Mouse (Mus musculus) lung, embryonic 14.5 days (tissue): ENCODE measurements around the gene Sem1. TPM values are rescaled to one million over a fixed set of nuclear protein-coding genes. Genes with fewer than 3 reads are reported as not detected.

Experiments used
- ATAC-seq: fragments of 200-750 bp; cut with Nextera tagmentation; 2 replicates; pipeline ENCODE4 v1.8.0; 2017; ENCODE audit warnings: mild to moderate bottlenecking, moderate TSS enrichment, moderate library complexity; ENCODE audit not compliant: insufficient read depth
- DNase-seq: peaks from one replicate; pipeline ENCODE4 v3.0.0-alpha.2; 2015
- H3K27ac ChIP-seq: fragments of 300-500 bp; sonication (generic); 2 replicates; pipeline ENCODE4 v1.5.1; 2014; ENCODE audit warnings: low read depth, mild to moderate bottlenecking, moderate library complexity
- H3K27me3 ChIP-seq: fragments of 300-500 bp; sonication (generic); 2 replicates; pipeline ENCODE4 v1.6.1; 2014; ENCODE audit warnings: low read length, control low read depth; ENCODE audit not compliant: insufficient read depth
- H3K36me3 ChIP-seq: fragments of 300-500 bp; sonication (generic); 2 replicates; pipeline ENCODE4 v1.6.1; 2014; ENCODE audit warnings: control low read depth; ENCODE audit not compliant: insufficient read depth
- H3K4me1 ChIP-seq: fragments of 300-500 bp; sonication (generic); 2 replicates; pipeline ENCODE4 v1.6.1; 2014; ENCODE audit warnings: antibody characterized with exemption, control low read depth; ENCODE audit not compliant: insufficient read depth
- H3K4me2 ChIP-seq: fragments of 300-500 bp; sonication (generic); 2 replicates; pipeline ENCODE4 v1.6.1; 2014; ENCODE audit warnings: mild to moderate bottlenecking
- H3K4me3 ChIP-seq: fragments of 300-500 bp; sonication (generic); 2 replicates; pipeline ENCODE4 v1.5.1; 2014; ENCODE audit warnings: low read depth, low read length
- H3K9ac ChIP-seq: fragments of 300-500 bp; sonication (generic); 2 replicates; pipeline ENCODE4 v1.6.1; 2014
- H3K9me3 ChIP-seq: fragments of 300-500 bp; sonication (generic); 2 replicates; pipeline ENCODE4 v1.6.1; 2016; ENCODE audit warnings: low read depth, low read length, control low read depth
- CTCF ChIP-seq: IDR thresholded peaks from 2 replicates; pipeline ENCODE4 v1.5.1; 2016; ENCODE audit warnings: antibody characterized with exemption, low read depth
- WGBS: fragments of 180-500 bp; shearing (Covaris S2); extraction: QIAGEN DNeasy Blood & Tissue Kit; methylation state at CpG from one replicate; pipeline ENCODE4 v1.1.7; 2014; 5-methylcytosine and 5-hydroxymethylcytosine counted together
- polyA plus RNA-seq: library from polyadenylated mRNA; unstranded; fragments of >200 nt; fragmentation: Nextera tagmentation; extraction: Ambion mirVana; gene quantifications from 2 replicates; pipeline ENCODE4 v1.2.1, GENCODE M21; 2014

Gene Sem1
- polyA plus RNA-seq, 1 experiment from 2014 or later = 263 TPM

DNA sequence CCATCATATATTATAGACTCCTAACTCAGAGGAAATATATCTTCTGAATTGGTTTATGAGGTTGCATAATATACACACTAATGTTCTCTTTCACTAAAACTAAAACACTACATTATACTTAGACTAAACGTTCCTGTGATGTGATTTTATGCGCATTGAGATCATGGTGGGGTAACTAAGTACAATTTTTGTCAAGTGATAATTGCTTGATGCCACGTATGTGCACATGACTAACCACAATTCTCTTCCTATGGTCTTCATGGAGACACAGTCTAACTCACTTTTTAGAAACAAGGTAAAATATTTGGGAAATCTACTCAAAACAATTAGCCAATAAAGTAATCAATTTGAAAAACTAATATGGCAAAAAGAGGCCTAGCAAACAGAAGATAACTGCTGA is 1.2 kb downstream of the Sem1 start:
- H3K4me3 ChIP-seq = peak overlapping the region; percentile 93
- H3K4me2 ChIP-seq = peak overlapping the region; percentile 77
- no peaks in the 10 kb centered on the region for H3K36me3 ChIP-seq
- DNase-seq (no peak), ATAC-seq (no peak)
- WGBS = 61% methylated on average over 3 of the region's 3 CpGs
- TF ChIP-seq CTCF = no peak
- H3K27ac ChIP-seq = no peak overlapping the region; the same call in 1 of the 2 replicates
- H3K9me3 ChIP-seq = no peaks in the 10 kb centered on the region
- H3K4me1 ChIP-seq = no peaks in the 10 kb centered on the region
- H3K27me3 ChIP-seq = no peaks in the 10 kb centered on the region
- H3K9ac ChIP-seq = peak overlapping the region; percentile 99

DNA sequence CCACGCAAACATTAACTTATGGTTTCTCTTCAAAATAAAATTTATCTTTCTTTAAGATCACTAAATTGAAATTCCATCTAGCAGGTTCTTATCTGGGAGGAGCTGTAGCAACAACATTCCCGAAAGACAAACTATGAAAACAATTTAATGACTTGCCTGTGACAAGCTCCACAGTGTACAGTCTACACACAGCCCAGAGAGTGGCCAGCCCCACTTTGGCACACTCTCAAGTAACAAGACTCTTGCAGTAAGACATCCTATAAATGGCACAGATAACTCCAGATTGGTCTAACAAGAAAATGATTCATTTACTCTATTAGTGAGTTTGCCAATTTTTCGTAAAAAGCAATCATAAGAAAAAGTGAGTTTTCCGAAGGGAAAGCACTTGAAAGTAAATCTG is 2.7 kb downstream of the Sem1 start:
- DNase-seq (peak; percentile 80), ATAC-seq (peak; percentile 68; the same call in 1 of the 2 replicates)
- H3K27me3 ChIP-seq = no peaks in the 10 kb centered on the region
- no peak for TF ChIP-seq CTCF
- no peak overlapping the region for H3K4me3 ChIP-seq
- no peaks in the 10 kb centered on the region for H3K36me3 ChIP-seq
- no peak overlapping the region for H3K9ac ChIP-seq
- no peak overlapping the region for H3K4me2 ChIP-seq
- no peak overlapping the region for H3K27ac ChIP-seq
- H3K9me3 ChIP-seq = no peaks in the 10 kb centered on the region
- 48% methylated on average over 4 of the region's 4 CpGs for WGBS
- H3K4me1 ChIP-seq = 0 out of 2 replicates have a peak, but pooled peaks cover 3% of the 10 kb centered on the region

GRCm38 (mm10) chr6:6568436-6568835 is 10.0 kb downstream of the Sem1 start:
- Histone ChIP-seq H3K4me3 (no peak overlapping the region), H3K4me1 (0 out of 2 replicates have a peak, but pooled peaks cover 3% of the 10 kb centered on the region), H3K36me3 (no peaks in the 10 kb centered on the region), H3K9ac (no peak overlapping the region), H3K9me3 (no peaks in the 10 kb centered on the region), H3K4me2 (no peak overlapping the region), H3K27me3 (no peaks in the 10 kb centered on the region), H3K27ac (no peak overlapping the region)
- TF ChIP-seq CTCF = no peak
- 89% methylated on average over 3 of the region's 3 CpGs for WGBS
- DNase-seq (no peak), ATAC-seq (no peak)

DNA sequence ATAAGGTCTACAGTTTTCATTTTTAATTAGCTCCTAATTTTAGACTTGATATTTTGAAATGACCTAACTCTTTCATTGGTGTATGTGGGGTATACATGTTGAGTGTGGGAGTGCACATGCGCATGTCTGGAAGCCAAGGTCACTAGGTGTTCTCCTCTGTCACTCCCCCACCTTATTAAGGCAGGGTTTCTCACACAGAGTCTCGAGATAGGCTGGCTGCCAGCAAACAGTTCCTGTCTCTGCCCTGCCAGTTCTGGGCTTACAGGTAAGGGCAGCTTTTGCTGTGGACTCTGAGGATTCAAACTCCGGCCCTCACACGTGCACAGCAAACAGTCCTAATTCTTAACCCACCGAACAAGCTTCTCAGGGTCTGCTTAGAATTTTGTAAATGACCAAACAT is 14.8 kb downstream of the Sem1 start:
- TF ChIP-seq CTCF = no peak
- H3K9ac ChIP-seq = no peak overlapping the region
- WGBS = 77% methylated on average over 5 of the region's 5 CpGs
- H3K27me3 ChIP-seq = no peaks in the 10 kb centered on the region
- 0 out of 2 replicates have a peak, but pooled peaks cover 4% of the 10 kb centered on the region for H3K36me3 ChIP-seq
- ATAC-seq (no peak), DNase-seq (no peak)
- peaks cover 3% of the 10 kb centered on the region; the same call in 1 of the 2 replicates for H3K4me1 ChIP-seq
- no peak overlapping the region for H3K4me3 ChIP-seq
- H3K27ac ChIP-seq = no peak overlapping the region
- no peak overlapping the region for H3K4me2 ChIP-seq
- no peaks in the 10 kb centered on the region for H3K9me3 ChIP-seq

DNA sequence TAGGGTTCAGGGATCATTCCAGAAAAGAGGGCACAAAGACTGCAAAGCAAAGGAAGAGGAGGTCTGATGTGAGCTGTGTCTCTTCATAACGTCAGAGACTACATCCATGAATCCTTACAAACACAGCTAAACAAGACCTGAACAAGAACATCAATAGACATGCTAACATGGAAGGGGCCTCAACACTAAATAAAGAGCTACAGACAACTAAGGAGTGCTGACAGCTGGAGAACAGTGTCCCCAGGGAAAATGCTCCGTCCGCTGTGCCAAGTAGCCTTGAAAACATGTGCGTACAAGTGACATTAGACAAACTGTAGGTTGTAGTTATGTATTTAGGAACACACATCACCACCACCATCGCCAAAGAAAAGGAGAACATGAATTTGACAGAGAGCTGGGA is 15.7 kb downstream of the Sem1 start:
- H3K4me1 ChIP-seq = peaks cover 3% of the 10 kb centered on the region; the same call in 1 of the 2 replicates
- no peak for TF ChIP-seq CTCF
- no peak overlapping the region for H3K4me3 ChIP-seq
- DNase-seq (no peak), ATAC-seq (no peak)
- H3K36me3 ChIP-seq = peaks cover 7% of the 10 kb centered on the region; the same call in 1 of the 2 replicates
- 80% methylated on average over 5 of the region's 5 CpGs for WGBS
- no peak overlapping the region for H3K9ac ChIP-seq
- H3K27ac ChIP-seq = no peak overlapping the region
- no peak overlapping the region for H3K4me2 ChIP-seq
- H3K9me3 ChIP-seq = no peaks in the 10 kb centered on the region
- H3K27me3 ChIP-seq = no peaks in the 10 kb centered on the region

- Histone ChIP-seq H3K36me3 (peaks cover 32% of the 10 kb centered on the region), H3K4me2 (no peak overlapping the region), H3K27me3 (no peaks in the 10 kb centered on the region), H3K27ac (no peak overlapping the region), H3K4me1 (no peaks in the 10 kb centered on the region), H3K4me3 (no peak overlapping the region), H3K9ac (no peak overlapping the region), H3K9me3 (no peaks in the 10 kb centered on the region)
- WGBS = 90% methylated on average over 1 of the region's 1 CpGs
- TF ChIP-seq CTCF = no peak
- no peak for ATAC-seq
- no peak for DNase-seq
Measured at GRCm38 (mm10) chr6:6557647-6558046, 20.8 kb downstream of the Sem1 start.

DNA sequence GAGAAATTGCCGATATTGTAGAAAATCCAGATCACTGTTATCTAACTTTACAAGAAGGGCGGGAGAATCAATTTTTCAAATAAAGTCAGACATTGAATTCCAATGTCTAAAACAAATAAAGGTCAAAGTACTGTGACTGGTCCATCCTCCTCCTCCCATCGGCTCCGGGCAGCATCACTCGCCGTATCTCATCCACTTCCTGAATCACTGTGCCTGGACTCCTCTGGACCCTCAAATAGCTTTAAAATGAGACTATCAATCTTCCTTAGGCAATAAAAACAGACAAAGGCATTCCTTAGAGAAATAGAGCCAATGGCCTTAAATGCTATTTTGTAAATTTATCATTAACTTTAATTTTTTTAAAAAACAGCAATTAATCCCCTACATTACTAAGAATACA is 26.5 kb downstream of the Sem1 start:
- H3K4me2 ChIP-seq = no peak overlapping the region
- no peak overlapping the region for H3K27ac ChIP-seq
- H3K36me3 ChIP-seq = peaks cover 20% of the 10 kb centered on the region
- ATAC-seq = no peak
- no peak overlapping the region for H3K4me3 ChIP-seq
- no peak overlapping the region for H3K9ac ChIP-seq
- WGBS = 56% methylated on average over 6 of the region's 6 CpGs
- H3K4me1 ChIP-seq = no peaks in the 10 kb centered on the region
- no peaks in the 10 kb centered on the region for H3K9me3 ChIP-seq
- DNase-seq = no peak
- TF ChIP-seq CTCF = no peak
- H3K27me3 ChIP-seq = no peaks in the 10 kb centered on the region

GRCm38 (mm10) chr6:6547997-6548396 is 30.5 kb downstream of the Sem1 start:
- no peaks in the 10 kb centered on the region for H3K9me3 ChIP-seq
- DNase-seq (peak; percentile 44), ATAC-seq (peak; percentile 47; the same call in 1 of the 2 replicates)
- H3K36me3 ChIP-seq = no peaks in the 10 kb centered on the region
- H3K4me1 ChIP-seq = no peaks in the 10 kb centered on the region
- WGBS = 31% methylated on average over 5 of the region's 5 CpGs
- no peak overlapping the region for H3K9ac ChIP-seq
- H3K27ac ChIP-seq = no peak overlapping the region
- no peak for TF ChIP-seq CTCF
- no peaks in the 10 kb centered on the region for H3K27me3 ChIP-seq
- H3K4me3 ChIP-seq = no peak overlapping the region
- H3K4me2 ChIP-seq = no peak overlapping the region
